Mouse (Mus musculus): Measurements from ENCODE around the gene Fpr3.

GRCm38 (mm10) chr17:17883840-17884239, 3.8 kb upstream of the Fpr3 start, which contains the start of gene Fpr1:
- TF ChIP-seq CTCF (IDR thresholded peaks at IDR 0.05; ENCODE audit: low read depth, low read length) = no peak
- no peak for TF ChIP-seq TAL1 (conservative IDR thresholded peaks at IDR 0.05; ENCODE audit: low read depth, low read length)
- TF ChIP-seq POLR2AphosphoS5 (IDR thresholded peaks at IDR 0.05; ENCODE audit: insufficient replicate concordance, low read depth, low read length) = no peak
- no peak for TF ChIP-seq GATA1 (IDR thresholded peaks at IDR 0.05; ENCODE audit: borderline replicate concordance, low read length)

All from G1E (cell line).